Mouse (Mus musculus) thymus, postnatal 25 days (tissue): ENCODE results near the gene 2510039O18Rik.

Experiments
- DNase-seq: peaks from one replicate; pipeline ENCODE4 v3.0.0; 2022

2510039O18Rik gene

GRCm38 (mm10) chr4:147937021-147937420, 3.7 kb upstream of the 2510039O18Rik start:
- no peak for DNase-seq

DNA sequence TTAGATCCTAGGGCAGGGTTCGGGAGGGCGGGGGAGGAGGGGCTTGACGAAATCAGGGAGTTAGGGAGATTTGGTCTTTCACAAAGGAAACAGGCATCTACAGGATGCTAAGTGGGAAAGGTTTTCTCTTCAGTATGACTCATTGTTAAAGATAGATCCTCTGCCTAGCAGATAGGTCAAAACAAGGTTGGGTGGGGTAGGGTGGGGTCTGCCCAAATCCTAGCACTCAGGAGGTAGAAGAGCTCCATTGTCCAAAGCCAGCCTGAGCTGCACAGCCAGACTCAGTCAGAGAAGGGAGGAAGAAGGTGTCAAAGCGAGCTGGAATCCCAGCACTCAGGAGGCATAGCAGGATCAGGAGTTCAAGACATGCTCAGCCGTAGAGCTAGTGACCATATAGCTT, 3.2 kb upstream of the 2510039O18Rik start:
- no peak for DNase-seq

DNA sequence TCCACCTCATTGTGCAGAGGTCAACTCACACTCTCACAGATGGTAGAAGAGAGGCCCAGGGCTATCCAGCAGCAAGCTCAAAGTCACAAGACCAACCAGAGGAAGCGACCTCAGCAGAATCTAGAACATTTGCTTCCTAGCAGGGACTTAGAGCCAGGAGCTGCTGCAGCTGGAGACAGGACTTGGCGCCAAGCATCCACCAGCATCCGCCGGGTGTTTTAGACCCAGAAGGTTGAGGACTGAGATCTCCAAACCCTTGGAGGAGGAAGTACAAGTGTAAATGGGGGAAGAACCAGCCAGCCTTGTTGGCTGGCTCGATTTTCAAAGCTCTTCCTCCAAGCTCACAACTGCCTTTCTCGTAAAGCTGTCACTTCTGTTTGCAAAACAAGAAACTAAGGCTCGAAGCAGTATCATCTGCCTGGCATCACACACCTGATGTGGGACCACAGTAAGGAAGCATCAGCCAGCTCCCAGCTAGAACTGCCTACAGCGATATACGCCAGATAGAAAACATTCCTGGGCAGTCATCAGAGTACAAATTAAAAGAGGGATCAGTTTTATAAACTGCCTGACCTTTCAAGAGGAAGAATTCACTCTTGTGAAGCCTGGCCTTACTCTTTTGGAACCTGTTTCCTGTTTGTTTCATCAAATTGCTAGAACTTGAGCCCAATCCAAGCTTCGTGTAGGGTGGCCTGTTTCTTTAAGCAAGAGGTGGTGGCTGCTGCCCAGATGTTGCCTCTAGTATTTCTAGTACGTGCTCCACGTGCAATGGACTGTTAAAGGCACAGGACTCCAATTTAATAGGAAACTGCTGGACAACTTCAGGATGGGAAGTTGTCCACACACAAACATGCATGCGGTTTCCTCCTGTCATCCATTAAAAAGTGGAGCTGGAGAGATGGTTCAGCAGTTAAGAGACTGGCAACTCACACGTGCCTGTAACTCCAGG, 2.3 kb upstream of the 2510039O18Rik start:
- DNase-seq = no peak

GRCm38 (mm10) chr4:147940111-147940510, 584 bp upstream of the 2510039O18Rik start:
- no peak for DNase-seq

DNA sequence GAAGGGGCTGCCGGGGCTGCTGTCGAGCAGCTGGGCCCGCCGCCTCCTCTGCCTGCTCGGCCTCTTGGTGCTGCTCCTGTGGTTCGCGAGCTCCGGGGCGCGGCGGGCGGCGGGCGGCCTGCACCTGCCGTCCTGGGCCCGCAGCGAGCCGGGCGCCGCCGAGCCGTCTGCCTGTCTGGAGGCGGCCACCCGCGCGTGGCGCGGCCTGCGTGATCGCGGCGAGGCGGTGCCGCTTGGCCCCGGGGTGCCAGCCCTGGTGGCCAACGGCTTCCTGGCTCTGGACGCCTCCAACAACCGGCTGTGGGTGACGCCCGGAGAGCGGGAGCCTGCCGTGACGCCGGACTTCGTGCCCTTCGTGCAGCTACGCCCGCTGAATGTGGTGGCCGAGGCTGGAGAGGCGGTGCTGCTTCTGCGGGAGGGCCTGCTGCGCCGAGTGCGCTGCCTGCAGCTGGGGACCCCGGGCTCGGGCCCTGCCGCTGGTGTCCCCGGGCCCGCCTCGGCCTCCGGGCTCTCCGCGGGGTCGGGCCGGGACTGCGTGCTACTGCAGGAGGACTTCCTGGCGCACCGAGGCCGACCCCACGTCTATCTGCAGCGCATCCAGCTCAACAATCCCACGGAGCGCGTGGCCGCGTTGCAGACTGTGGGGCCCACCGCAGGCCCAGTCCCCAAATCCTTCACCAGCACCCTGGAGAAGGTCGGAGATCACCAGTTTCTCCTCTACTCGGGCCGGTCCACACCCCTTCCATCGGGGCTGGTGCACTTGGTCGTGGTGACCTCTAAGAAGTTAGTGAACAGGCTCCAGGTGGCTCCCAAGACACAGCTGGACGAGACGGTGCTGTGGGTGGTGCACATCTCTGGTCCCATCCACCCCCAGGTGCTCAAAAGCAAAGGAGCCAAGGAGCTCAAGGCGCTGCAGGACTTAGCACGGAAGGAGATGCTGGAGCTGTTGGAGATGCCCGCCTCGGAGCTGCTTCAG, 638 bp downstream of the 2510039O18Rik start:
- peak; percentile 51 for DNase-seq

DNA sequence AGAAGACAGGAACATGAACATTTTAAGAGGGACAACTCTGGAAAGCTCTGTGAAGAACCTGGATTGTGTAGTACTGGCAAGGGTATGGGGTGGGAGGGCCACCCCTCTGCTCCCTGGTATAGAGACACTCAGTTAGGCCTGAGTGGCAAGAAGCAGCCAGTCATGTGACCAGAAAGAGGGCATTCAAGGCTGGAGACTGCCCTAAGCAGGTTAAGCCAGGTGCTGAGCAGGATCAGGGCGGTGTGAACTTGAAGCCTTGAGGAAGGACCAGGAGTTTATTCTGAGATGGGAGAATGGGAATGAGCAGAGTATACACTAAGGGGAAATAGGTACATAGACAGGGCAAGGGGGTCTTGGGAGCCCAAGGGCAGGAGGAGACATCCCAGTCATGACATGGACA, 2.3 kb downstream of the 2510039O18Rik start:
- no peak for DNase-seq

- no peak for DNase-seq
Measured at GRCm38 (mm10) chr4:147947511-147947910, 6.8 kb downstream of the 2510039O18Rik start.

- peak; percentile 21 for DNase-seq
Measured at GRCm38 (mm10) chr4:147953590-147953989, 12.9 kb downstream of the 2510039O18Rik start.

DNA sequence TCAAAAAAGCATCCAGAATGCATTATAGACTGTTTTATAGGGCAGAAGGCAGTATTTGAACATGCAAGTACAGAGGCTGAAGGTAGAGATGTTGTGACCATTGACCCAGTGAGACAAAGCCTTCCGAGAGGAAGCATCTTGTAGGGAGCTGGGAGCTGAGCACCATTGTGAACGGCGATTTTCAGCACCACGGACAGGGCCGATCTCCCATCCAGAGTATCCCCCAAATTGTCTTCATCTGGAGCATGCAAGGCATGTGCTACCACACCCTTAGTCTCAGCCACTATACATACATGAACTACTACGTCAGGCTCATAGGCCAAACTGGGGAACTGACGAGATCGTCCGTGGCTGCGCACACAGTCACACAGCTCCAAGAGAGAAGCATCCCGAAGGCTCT, 16.4 kb downstream of the 2510039O18Rik start:
- no peak for DNase-seq

- peak; percentile 67 for DNase-seq
Measured at GRCm38 (mm10) chr4:147959881-147960831, 19.5 kb downstream of the 2510039O18Rik start.

DNA sequence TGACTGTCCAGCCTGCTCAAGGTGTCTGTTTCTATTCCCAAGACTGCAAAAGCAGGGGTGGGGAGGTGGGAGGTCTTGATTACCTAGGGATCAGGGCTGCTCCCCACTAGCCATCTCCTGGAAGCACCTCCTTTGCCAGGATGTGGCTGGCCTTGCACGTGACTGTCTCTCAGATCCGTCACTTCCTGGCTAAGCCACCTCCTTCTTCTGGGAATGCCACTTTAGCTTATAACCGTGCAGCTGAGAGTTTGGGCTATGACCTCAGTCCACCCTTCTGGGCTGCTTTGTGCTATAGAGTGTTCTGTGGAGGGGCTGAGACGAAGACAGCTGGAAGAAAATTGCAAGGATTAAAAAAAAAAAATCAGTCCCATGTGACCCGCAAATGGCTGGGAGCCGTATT, 22.1 kb downstream of the 2510039O18Rik start:
- no peak for DNase-seq

DNA sequence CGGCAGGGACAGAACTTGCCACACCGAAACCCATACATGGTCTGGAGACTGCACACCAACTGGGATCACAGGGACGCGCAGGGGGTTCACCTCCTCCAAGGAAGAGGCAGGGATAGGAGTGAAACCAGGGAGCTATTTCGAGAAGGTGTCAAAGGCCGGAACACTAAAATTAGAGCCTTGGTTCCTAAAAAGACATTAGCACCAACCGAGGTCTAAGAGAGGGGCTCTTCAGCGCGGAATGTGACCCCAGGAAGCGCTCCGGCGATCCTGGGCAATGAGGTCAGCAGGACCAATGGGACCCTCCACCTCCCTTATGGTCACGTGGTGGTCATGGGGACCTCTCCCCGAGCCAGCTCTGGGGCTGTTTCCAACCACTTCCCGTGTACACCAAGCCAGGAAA, 22.9 kb downstream of the 2510039O18Rik start:
- DNase-seq = no peak

DNA sequence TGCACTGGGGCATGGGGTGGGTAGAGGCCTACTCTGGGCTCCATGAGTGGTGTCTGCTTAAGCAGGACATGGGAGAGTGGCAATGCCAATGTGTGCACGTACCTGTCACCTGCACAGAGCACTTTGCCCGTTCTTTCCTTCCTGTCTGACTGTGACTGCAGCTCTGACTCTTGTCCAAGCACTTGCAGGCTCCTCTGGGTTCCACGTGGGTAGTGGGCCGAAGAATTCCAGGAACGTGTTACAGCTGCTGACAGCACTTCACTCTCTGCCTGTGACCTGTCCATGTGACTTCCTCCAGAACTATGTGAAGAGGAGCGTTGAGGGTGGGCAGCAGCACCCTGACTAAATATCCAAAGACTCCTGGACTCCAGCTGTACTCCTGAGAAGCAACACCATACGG, 25.0 kb downstream of the 2510039O18Rik start:
- DNase-seq = no peak

DNA sequence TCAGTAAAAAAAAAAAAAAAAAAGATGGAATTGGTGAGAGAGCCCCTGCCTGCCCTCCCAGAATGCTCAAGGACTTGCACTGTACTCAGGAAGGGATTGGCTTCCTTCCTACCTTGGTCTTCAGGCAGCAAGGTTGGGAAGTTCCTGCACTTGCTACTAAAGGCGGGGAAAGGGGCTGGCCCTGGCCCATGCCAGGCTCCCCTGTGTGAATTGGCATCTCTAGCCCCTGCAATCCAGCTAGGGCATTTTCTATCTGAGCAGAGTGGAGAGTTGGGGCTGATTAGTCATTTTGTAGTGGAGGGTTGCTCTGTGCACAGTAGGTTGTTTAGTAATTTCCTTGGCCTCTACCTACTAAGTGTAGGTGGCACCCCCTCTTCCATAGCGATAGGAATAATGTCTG, 28.1 kb downstream of the 2510039O18Rik start:
- DNase-seq = no peak

DNA sequence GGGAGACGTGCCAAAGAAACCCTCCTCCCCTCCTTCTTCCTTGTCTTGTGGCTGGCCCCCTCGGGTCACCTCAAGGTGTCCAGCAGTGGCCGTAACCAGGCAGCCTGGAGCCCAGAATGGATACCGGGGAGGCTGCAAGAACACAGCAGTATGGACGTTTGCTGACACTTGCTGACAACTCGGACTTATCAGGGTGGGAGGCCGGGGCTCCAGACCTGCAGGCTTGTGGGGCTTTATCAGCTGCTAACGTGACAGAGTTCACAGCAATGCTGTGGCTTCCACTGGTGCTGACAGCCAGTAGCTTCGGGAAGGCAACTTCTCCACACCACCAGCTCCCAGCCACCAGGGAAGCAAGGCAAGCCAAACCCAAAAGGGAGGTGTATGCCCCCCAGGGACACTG, 28.6 kb downstream of the 2510039O18Rik start:
- DNase-seq = no peak

GRCm38 (mm10) chr4:147976237-147976636, 35.5 kb downstream of the 2510039O18Rik start:
- no peak for DNase-seq

DNA sequence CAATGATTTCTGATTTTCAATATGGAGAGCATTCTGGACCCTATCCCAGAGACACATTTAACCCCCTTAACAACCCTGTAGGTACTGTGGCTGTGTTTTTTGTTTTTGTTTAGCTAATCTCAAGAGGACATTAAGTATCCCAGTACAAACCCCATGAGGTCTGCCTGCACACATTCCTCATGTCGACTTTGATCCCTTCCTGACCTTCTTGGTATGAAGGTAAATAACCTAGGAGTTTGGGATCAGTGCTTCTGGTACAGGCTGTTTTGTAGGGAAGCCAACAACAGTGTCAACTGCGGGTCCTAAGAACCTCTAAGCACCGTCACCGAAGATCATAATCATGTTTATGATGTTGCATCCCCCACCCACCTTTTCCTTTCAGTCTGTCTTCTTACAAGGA, 37.0 kb downstream of the 2510039O18Rik start:
- DNase-seq = no peak

- DNase-seq = no peak
Measured at GRCm38 (mm10) chr4:147978391-147978790, 37.7 kb downstream of the 2510039O18Rik start.

DNA sequence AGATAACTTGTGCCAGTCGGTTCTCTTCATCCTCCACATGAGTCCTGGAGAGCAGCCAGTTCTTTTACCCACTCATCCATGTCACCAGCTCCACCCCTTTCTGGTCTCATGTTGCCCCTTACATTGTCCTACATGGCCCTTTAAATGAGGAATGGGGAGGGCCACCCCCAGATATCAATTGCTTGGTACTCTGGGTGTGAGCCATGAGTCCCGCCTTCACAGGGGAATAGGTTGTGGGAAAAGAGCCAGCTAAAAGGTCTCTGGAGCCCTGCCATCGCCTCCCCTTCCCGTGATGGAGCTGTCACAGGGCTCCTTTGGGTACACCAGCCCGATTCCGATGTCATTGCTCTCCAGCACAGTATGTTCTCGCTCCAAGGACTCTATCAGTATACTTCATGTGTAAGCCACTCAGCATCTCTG, 38.8 kb downstream of the 2510039O18Rik start:
- DNase-seq = no peak

- no peak for DNase-seq
Measured at GRCm38 (mm10) chr4:147985205-147986132, 44.8 kb downstream of the 2510039O18Rik start, which contains the start of gene Nppb. Nppb (plus strand) TSS chr4:147985788.

- no peak for DNase-seq
Measured at GRCm38 (mm10) chr4:147993571-147994095, 52.9 kb downstream of the 2510039O18Rik start.
